Mouse (Mus musculus) adrenal gland (tissue): Measurements from ENCODE around the gene Arhgap15.

ENCODE experiments used
- intact Hi-C: fragments of 180-260 bp; cut with DNase I; formaldehyde crosslinking; loops from one replicate; pipeline ENCODE4 v1.15.1; 2025

Gene Arhgap15

GRCm38 (mm10) chr2:44024704-44025103 lies 276.1 kb downstream of the Arhgap15 start:
- intact Hi-C loops = no loop called here

DNA sequence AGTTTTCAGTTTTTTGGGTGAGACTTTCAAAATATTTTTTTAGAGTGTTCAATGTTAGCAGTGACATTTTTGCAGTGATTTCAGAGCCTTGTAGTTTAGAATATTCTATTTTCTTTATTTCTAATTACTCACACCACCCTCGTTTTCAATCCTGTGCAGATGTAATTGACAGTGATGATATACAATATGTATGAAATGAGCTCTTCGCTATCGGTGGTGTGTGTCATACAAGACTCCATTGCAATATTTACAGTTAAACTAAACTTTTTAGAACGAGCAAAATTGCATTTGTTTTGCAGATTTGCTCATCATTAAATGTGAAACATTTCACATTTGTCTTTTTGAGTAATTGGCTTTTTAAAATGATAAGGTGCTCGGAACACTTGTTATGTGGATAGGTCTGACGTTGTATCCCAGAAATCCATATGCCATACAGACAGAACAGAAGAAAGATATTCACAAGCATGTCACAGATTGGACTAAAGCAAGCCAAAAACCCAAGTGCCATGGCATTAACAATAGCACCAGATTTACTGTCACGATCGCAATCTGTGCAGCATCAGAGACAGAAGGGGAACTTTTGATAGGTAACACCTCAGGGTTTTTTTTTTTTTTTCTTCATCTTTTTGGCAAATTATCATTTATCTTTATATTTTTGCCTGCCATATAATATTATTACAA lies 280.6 kb downstream of the Arhgap15 start:
- intact Hi-C loops = no loop called here

DNA sequence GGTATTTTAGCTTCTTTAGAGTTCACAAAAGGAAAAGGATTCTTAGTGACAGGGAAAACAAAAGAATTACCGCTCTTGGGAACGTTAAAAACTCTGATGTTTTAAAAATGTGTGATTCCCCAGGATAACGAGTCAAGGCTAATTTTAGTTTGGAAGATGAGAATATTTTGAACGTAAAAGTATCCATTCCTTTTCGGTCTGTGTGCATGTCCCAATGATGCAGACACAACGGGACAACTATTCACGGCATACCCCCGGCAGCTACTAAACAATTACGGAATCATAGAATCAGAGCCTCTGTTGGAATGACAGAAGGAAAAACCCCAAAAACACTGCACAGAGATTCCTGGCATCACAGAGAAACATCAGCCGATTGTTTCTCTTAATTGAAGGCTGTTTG lies 281.2 kb downstream of the Arhgap15 start:
- intact Hi-C loops = no loop called here

DNA sequence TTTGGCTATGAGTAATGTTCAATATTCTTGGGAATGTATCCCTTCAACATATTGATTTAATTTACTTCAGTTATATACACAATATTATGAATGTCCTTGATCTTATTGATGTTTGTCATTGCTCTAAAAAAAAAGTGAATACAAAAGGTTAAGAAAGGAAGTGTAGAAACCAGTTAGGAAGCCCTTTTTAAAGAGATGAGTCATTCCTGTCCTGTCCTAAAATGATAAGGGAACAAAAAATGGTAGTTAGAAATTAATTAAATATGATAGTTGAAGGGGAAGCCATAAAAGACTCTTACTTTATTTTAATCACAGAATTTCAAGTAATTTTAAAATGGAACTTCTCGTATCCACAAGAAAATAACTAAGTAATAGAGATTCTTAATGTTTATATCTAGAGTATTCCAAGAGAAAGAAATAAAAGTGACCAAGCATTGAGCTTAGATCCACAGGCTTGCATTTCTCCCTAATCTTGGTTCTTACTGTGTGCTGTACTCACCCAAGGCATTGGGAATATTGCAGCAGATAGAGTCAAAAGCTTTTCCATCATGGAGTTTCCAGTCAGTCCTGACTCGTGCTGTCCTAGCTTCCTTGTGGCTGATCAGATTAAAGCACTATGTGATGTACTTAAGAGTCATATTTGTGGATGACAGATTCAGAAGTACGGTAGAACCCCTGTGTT lies 291.0 kb downstream of the Arhgap15 start:
- intact Hi-C loops = no loop called here

- intact Hi-C loops = no loop called here
These were observed 295.5 kb downstream of the Arhgap15 start for GRCm38 (mm10) chr2:44044088-44044487.

- intact Hi-C loops = no loop called here
These were observed 296.0 kb downstream of the Arhgap15 start for GRCm38 (mm10) chr2:44044634-44045033.

DNA sequence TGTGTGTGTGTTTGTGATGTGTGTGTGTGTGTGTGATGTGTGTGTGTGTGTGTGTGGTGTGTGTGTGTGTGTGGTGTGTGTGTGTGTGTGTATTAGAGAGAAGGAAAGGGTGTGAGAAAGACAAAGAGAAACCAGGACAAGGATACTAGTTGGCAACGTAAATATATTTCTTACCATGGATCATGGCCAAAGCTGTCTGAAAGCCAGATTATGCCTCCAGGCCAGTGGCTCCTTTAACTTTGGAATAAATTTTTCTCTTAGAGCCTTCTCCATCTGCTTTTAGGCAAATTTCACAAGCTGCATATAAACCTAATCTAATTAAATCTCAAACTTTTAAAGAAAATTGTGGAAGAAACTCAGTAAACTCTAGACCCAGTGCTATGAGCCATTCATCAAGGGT lies 296.6 kb downstream of the Arhgap15 start:
- intact Hi-C loops = no loop called here

DNA sequence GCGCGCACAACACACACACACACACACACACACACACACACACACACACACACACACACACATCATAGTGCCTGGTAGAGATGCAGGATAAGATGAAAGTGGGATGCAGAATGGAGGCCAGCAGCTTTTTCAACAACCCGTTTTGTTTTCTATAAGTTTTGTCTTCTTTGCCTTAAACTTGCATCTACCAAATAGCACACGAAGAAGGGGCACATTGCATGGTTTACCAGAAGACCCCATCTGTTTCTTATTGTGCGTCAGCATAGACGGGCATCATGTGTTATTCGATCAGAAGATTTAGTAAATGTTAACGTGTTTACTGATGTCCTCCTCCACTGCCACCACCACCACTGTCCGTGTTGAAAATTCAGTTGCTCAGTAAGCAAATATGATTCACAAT lies 311.7 kb downstream of the Arhgap15 start:
- intact Hi-C loops = no loop called here

GRCm38 (mm10) chr2:44060716-44061115 lies 312.1 kb downstream of the Arhgap15 start:
- intact Hi-C loops = no loop called here

GRCm38 (mm10) chr2:44065067-44065466 lies 316.4 kb downstream of the Arhgap15 start:
- intact Hi-C loops = loop anchor here (5.0 kb wide), 1 partner anchor 1047 kb away; no protein-coding TSS in a partner anchor

- intact Hi-C loops = loop anchor here (5.0 kb wide), 1 partner anchor 1044 kb away; no protein-coding TSS in a partner anchor
These were observed 319.7 kb downstream of the Arhgap15 start for GRCm38 (mm10) chr2:44068151-44068840.

DNA sequence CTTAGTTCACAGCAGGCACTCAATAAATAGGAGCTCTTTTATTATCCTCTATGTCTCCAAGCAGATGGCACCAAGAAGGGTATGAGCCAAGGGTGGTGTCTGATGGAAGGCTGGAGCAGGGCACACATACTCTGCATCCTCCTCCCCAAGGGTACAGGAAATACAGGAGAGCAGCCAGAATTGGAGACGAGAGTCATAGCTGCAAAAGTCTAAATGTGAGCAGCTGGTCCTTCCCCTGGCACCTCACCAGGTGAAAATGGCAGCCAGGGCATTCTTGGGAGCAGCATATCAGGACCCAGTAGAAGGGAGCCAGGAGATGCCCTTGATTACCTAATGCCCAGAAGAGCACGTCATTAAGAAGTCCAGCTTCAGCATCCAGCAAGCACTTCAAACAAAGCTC lies 320.3 kb downstream of the Arhgap15 start:
- intact Hi-C loops = loop anchor here (5.0 kb wide), 1 partner anchor 1043 kb away; no protein-coding TSS in a partner anchor

- intact Hi-C loops = no loop called here
These were observed 327.9 kb downstream of the Arhgap15 start for GRCm38 (mm10) chr2:44076570-44076969.

DNA sequence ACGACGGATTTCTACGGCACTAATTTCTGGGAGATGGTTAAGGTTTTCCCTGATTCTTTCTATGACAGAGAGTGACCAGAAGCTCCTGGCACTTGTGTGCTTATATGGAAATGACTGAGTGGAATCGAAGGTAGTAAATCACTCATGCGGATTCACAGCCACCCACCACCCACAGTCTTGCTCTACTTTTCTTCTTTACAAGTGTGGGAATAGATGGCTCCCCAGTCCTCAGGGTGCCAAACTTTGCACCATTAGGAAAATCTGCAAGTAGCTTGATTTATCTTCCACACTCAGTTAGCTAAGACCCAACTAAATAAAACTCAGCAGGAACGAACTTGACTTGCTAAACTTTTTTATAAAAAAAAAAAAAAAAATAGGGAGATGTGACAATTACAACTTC lies 331.9 kb downstream of the Arhgap15 start:
- intact Hi-C loops = no loop called here

GRCm38 (mm10) chr2:44081241-44081640 lies 332.6 kb downstream of the Arhgap15 start:
- intact Hi-C loops = no loop called here

- intact Hi-C loops = no loop called here
These were observed 335.8 kb downstream of the Arhgap15 start for GRCm38 (mm10) chr2:44084471-44084870.

DNA sequence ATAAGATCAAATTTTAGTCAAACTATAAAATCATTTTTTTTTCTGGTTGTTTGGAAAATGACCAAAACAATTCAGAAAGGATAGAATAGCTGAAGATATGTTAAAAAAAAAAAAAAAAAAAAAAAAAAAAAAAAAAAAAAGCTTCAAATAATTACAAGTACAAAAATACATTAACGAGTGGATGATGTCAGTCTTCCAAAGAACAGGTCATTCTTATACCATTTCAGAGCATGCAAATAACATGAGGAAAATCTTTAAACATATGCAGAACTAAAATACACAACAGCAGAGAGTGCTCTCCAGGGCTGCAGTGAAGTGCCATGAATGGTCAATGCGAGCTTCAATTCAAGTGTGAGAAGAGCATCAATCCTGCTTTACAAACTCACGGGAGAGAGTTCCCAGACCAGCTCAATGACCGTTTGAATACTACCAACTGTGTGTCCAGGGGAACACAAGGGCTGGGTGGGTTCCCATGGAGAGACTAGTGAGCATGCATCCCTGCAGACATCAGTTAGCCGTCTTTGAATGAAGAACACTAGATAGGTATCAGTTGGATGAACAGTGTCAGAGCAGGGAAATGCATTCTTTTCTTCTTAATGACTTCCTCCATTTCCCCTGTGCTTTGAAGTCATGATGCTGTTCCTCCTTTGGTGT lies 337.9 kb downstream of the Arhgap15 start:
- intact Hi-C loops = no loop called here

DNA sequence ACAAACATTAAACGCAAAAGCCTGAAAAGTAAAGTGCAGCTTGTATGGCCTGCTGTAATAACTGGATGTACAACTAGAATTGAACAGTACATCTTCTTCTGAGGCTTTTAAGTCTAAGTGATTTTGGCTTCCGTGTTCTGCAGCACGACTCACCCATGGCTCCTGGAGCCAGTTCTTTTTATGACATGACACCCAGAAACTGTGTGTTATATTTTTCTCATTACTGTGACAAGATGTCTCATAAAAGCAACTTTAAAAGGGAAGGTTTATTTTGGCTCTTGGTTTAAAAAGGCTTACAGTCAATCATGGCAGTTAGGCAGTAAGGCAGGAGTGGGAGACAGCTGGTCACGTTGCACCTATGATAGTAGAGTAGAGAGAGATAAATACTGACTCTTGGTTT lies 349.9 kb downstream of the Arhgap15 start:
- intact Hi-C loops = no loop called here

DNA sequence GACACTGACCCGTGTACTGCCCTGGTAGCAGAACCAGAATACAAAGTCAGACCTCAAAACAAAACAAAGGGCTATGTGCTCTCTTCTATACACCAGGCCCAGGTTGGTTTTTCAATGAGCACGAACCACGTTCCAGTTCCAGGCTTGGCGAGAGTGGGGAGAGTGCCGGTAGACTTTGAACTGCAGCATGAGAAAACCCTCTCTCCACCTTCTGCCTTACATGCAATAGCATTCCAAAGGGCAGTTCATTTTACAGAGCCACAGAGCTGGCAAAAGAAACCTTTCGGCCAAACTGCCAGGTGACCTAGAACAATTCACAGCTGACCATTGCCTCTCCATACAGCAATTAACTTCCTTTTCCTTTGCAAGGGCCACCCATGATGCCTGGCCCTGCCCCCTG lies 353.7 kb downstream of the Arhgap15 start:
- intact Hi-C loops = no loop called here

- intact Hi-C loops = no loop called here
These were observed 354.7 kb downstream of the Arhgap15 start for GRCm38 (mm10) chr2:44103321-44103720.

DNA sequence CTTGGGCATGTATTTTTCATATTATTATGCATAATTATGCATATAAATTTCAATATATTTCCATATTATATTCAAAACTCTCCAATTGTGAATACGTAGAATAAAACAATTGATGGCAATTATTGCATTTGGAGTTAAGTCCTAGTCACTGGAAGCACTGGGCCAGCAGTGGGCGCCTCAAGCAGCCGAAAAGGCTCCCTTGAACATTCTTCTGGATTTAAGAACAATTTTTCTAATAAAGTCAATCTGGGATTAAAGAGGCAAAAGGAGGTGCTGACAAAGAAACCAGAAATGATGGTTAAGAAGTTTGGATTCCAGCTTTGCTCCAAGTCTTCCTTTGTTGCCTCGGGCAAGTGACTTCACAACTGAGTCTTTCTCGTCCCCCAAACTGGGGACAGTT lies 355.1 kb downstream of the Arhgap15 start:
- intact Hi-C loops = no loop called here
